Mouse (Mus musculus): ENCODE results near the gene Pdia4. TPM values are rescaled to one million over a fixed set of nuclear protein-coding genes. Genes with fewer than 3 reads are reported as not detected.

The Pdia4 gene
- polyA plus RNA-seq, 1 experiment from 2014 or later: 376 TPM

DNA sequence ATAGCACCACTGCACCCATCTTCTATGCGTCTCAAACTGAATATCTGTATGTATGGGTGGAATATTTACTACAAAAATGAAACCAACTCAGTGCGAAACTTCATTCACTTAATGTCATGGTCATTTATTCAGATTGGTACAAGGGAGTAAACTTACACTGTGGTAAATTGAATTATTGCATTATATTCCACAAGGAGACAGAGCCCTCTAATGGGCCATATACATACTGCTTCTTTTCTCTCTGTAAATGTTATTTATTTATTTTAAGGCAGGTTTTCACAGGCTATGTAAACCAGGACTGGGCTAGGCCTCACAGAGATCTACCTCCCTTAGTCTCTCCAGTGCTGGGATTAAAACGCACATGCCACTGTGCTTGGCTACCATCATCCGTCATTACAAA, 14.2 kb upstream of the Pdia4 start:
- 90% methylated on average over 4 of the region's 4 CpGs for WGBS
- H3K9ac ChIP-seq: no peak overlapping the region
- no peak for DNase-seq
- no peak overlapping the region for H3K27ac ChIP-seq (ENCODE audit: low read depth)
- H3K36me3 ChIP-seq (ENCODE audit: insufficient read depth): peaks cover 20% of the 10 kb centered on the region; the same call in 1 of the 2 replicates
- no peak overlapping the region for H3K4me3 ChIP-seq (ENCODE audit: low read depth, low read length)
- no peaks in the 10 kb centered on the region for H3K9me3 ChIP-seq (ENCODE audit: low read depth, low read length)
- no peak for ATAC-seq (ENCODE audit: insufficient read depth)
- H3K27me3 ChIP-seq (ENCODE audit: insufficient read depth, low read length): no peaks in the 10 kb centered on the region
- no peaks in the 10 kb centered on the region for H3K4me1 ChIP-seq (ENCODE audit: insufficient read depth)
- TF ChIP-seq CTCF (IDR thresholded peaks at IDR 0.05; ENCODE audit: low read depth): no peak
- H3K4me2 ChIP-seq: no peak overlapping the region

DNA sequence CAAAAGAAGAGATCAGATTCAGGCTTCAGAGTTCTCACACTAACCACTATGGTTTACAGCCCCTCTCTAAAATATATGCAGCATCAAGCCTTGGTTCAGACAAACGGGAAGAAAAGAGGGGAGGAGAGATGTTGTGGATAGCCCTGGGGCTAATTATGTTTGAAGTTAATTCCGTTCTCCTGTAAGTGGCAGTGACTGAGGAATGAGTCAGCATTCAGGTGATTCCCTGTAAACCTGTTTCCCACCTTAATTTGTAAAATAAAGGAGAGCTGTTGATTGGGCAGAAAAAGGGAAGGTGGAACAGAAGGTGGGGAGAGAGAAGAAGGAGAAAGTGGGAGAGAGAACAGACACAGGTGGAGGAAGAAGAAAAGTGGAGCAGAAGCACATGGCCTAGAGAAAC, 11.0 kb upstream of the Pdia4 start:
- H3K4me1 ChIP-seq (ENCODE audit: insufficient read depth): no peaks in the 10 kb centered on the region
- no peaks in the 10 kb centered on the region for H3K9me3 ChIP-seq (ENCODE audit: low read depth, low read length)
- H3K36me3 ChIP-seq (ENCODE audit: insufficient read depth): peaks cover 42% of the 10 kb centered on the region
- no peak overlapping the region for H3K9ac ChIP-seq
- no peak overlapping the region for H3K4me2 ChIP-seq
- no peaks in the 10 kb centered on the region for H3K27me3 ChIP-seq (ENCODE audit: insufficient read depth, low read length)
- TF ChIP-seq CTCF (IDR thresholded peaks at IDR 0.05; ENCODE audit: low read depth): no peak
- ATAC-seq (ENCODE audit: insufficient read depth) (no peak), DNase-seq (no peak)
- 69% methylated on average over 2 of the region's 2 CpGs for WGBS
- no peak overlapping the region for H3K4me3 ChIP-seq (ENCODE audit: low read depth, low read length)
- no peak overlapping the region for H3K27ac ChIP-seq (ENCODE audit: low read depth)

DNA sequence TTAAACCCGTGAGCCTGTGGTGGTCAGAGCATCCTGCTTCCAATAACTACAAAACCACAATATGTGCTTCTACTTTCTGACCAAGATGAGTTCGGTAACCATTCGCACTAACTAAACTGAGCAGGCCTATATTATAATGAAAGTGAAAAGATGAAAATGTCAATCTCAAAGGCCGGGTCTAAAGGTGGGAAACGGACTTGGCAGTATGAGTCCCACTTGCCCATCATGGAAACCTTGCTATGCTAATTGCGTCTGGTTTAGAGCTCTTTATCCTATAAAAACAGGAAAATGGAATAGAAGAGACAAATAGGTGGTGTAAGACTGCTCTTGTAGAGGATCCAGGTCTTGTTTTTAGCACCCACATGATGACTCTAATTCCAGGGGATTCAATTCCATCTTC, 8.5 kb upstream of the Pdia4 start:
- no peak overlapping the region for H3K27ac ChIP-seq (ENCODE audit: low read depth)
- DNase-seq (no peak), ATAC-seq (ENCODE audit: insufficient read depth) (no peak)
- WGBS: 92% methylated on average over 6 of the region's 6 CpGs
- no peaks in the 10 kb centered on the region for H3K27me3 ChIP-seq (ENCODE audit: insufficient read depth, low read length)
- no peaks in the 10 kb centered on the region for H3K9me3 ChIP-seq (ENCODE audit: low read depth, low read length)
- TF ChIP-seq CTCF (IDR thresholded peaks at IDR 0.05; ENCODE audit: low read depth): no peak
- peaks cover 42% of the 10 kb centered on the region for H3K36me3 ChIP-seq (ENCODE audit: insufficient read depth)
- H3K4me3 ChIP-seq (ENCODE audit: low read depth, low read length): no peak overlapping the region
- H3K4me1 ChIP-seq (ENCODE audit: insufficient read depth): no peaks in the 10 kb centered on the region
- no peak overlapping the region for H3K4me2 ChIP-seq
- H3K9ac ChIP-seq: no peak overlapping the region

DNA sequence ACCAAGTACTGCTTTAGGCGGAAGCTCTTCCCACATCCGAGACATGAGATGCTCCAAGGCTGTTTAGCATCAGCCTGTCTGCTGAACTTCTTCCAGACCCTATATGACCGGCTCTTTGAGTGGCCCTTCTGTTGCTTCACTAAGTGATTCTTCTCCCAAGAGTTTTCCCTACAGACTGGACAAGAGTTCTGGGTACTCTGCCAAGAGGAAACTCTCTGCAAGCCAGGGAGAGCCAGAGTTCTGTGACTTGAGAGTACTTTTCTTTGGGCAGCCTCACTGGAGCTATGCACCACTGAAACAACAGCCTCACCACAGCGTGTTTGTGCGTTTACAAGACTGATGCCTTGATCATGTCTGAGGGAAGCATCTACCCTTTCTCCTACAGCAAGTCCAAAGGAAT, 8.0 kb upstream of the Pdia4 start:
- WGBS: 96% methylated on average over 5 of the region's 5 CpGs
- no peak overlapping the region for H3K4me3 ChIP-seq (ENCODE audit: low read depth, low read length)
- TF ChIP-seq CTCF (IDR thresholded peaks at IDR 0.05; ENCODE audit: low read depth): no peak

DNA sequence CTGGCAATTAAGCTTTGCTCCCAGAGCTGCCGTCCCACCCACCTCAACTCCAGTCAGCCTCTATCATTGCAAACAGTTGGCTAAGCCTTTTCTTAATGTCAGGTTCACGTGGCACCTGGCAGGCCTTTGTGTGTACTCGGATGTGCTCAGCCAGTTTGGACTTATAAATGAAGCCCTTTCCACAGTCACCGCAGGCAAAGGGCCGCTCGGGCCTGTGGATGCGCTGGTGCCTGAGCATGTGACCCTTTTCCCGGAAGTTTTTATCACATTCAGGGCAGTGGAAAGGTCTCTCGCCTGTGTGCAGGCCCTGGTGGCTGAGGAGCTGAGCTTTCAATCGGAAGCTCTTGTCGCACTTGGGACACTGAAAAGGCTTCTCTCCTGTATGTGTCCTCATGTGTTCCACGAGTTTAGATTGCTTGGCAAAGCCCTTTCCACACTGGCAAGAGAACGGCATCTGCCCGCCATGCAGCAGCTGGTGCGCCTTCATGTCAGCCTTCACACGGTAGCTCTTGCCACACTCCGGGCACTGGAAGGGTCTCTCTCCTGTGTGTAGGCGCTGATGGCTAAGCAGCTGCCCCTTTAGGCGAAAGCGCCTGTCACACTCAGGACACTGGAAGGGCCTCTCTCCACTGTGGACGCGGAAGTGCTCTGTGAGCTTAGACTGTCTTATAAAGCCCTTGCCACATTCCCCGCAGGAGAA, 6.5 kb upstream of the Pdia4 start:
- peaks cover 36% of the 10 kb centered on the region for H3K36me3 ChIP-seq (ENCODE audit: insufficient read depth)

More for the DNA sequence above, 8.0 kb upstream of the Pdia4 start:
- DNase-seq: no peak
- Histone ChIP-seq H3K27ac (ENCODE audit: low read depth) (no peak overlapping the region), H3K9me3 (ENCODE audit: low read depth, low read length) (no peaks in the 10 kb centered on the region), H3K4me2 (no peak overlapping the region), H3K36me3 (ENCODE audit: insufficient read depth) (peaks cover 42% of the 10 kb centered on the region), H3K4me1 (ENCODE audit: insufficient read depth) (no peaks in the 10 kb centered on the region), H3K9ac (no peak overlapping the region), H3K27me3 (ENCODE audit: insufficient read depth, low read length) (no peaks in the 10 kb centered on the region)
- no peak for ATAC-seq (ENCODE audit: insufficient read depth)

DNA sequence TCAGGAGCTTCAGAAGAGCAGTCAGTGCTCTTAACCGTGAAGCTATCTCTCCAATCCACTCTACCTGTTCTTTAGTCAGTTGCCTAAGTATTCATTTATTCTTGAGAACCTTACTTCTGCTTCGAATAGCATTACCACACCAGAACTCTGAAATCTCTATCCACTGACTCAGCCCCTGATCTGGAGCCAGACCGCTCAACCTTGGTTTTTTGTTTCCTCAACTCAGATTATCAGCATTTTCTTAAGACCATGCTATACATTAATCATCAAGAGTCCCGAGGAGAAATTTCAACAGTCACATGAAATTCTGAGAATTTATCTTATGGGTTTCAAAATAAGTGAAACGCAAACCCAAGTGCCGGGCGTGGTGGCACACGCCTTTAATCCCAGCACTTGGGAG, 5.5 kb upstream of the Pdia4 start:
- WGBS: 89% methylated on average over 8 of the region's 8 CpGs
- no peak for TF ChIP-seq CTCF (IDR thresholded peaks at IDR 0.05; ENCODE audit: low read depth)
- H3K36me3 ChIP-seq (ENCODE audit: insufficient read depth): peaks cover 30% of the 10 kb centered on the region

More for the DNA sequence above, 6.5 kb upstream of the Pdia4 start:
- no peak for TF ChIP-seq CTCF (IDR thresholded peaks at IDR 0.05; ENCODE audit: low read depth)
- Histone ChIP-seq H3K4me3 (ENCODE audit: low read depth, low read length) (no peak overlapping the region), H3K9me3 (ENCODE audit: low read depth, low read length) (no peaks in the 10 kb centered on the region), H3K4me1 (ENCODE audit: insufficient read depth) (no peaks in the 10 kb centered on the region), H3K27me3 (ENCODE audit: insufficient read depth, low read length) (no peaks in the 10 kb centered on the region), H3K27ac (ENCODE audit: low read depth) (no peak overlapping the region), H3K9ac (no peak overlapping the region), H3K4me2 (no peak overlapping the region)
- DNase-seq: no peak
- no peak for ATAC-seq (ENCODE audit: insufficient read depth)
- 91% methylated on average over 23 of the region's 23 CpGs for WGBS

DNA sequence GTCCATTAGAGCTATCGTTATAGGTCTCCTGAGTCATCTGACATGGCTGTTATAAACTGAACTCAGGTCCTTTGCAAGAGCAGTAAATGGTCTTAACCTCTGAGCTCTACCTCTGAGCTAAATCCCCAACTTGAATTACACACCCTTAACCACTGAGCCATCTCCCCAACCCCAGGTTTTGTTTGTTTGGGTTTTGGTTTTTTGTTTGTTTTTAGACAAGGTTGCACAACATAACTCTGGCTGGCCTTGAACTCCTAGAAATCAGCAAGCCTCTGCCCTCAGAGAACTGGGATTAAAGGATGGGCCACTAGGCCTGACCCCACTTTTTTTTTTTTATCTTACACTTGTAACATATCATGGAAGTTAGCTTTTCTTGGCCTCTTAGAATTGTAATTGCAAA, 2.9 kb upstream of the Pdia4 start:
- H3K4me3 ChIP-seq (ENCODE audit: low read depth, low read length): no peak overlapping the region
- WGBS: 84% methylated on average over 1 of the region's 1 CpGs

More for the DNA sequence above, 5.5 kb upstream of the Pdia4 start:
- ATAC-seq (ENCODE audit: insufficient read depth) (no peak), DNase-seq (no peak)
- no peaks in the 10 kb centered on the region for H3K9me3 ChIP-seq (ENCODE audit: low read depth, low read length)
- H3K27ac ChIP-seq (ENCODE audit: low read depth): no peak overlapping the region
- no peak overlapping the region for H3K9ac ChIP-seq
- no peaks in the 10 kb centered on the region for H3K27me3 ChIP-seq (ENCODE audit: insufficient read depth, low read length)
- H3K4me1 ChIP-seq (ENCODE audit: insufficient read depth): no peaks in the 10 kb centered on the region
- no peak overlapping the region for H3K4me3 ChIP-seq (ENCODE audit: low read depth, low read length)
- no peak overlapping the region for H3K4me2 ChIP-seq

More for the DNA sequence above, 2.9 kb upstream of the Pdia4 start:
- ATAC-seq (ENCODE audit: insufficient read depth) (no peak), DNase-seq (no peak)
- H3K9ac ChIP-seq: no peak overlapping the region
- H3K4me2 ChIP-seq: no peak overlapping the region
- H3K27me3 ChIP-seq (ENCODE audit: insufficient read depth, low read length): no peaks in the 10 kb centered on the region
- H3K9me3 ChIP-seq (ENCODE audit: low read depth, low read length): no peaks in the 10 kb centered on the region
- H3K4me1 ChIP-seq (ENCODE audit: insufficient read depth): peaks cover 8% of the 10 kb centered on the region; the same call in 1 of the 2 replicates
- TF ChIP-seq CTCF (IDR thresholded peaks at IDR 0.05; ENCODE audit: low read depth): no peak
- peaks cover 19% of the 10 kb centered on the region for H3K36me3 ChIP-seq (ENCODE audit: insufficient read depth)
- H3K27ac ChIP-seq (ENCODE audit: low read depth): no peak overlapping the region

Data from lung, embryonic 14.5 days (tissue).